Mouse (Mus musculus) forebrain, embryonic 14.5 days (tissue): Measurements from ENCODE around the gene Golm1. TPM values are rescaled to one million over a fixed set of nuclear protein-coding genes. Genes with fewer than 3 reads are reported as not detected.
"Not testable (repeated sequence)": the region's sequence is repeated elsewhere in the genome, so short reads cannot be mapped to it uniquely, and the experiment has no call there.

Experiments
- ATAC-seq: fragments of 200-750 bp; cut with Nextera tagmentation; 2 replicates; pipeline ENCODE4 v1.8.0; 2017; ENCODE audit warnings: mild to moderate bottlenecking, moderate library complexity
- DNase-seq: peaks from one replicate; pipeline ENCODE4 v3.0.0-alpha.2; 2015; ENCODE audit warnings: low spot score
- H3K27ac ChIP-seq: fragments of 300-500 bp; sonication (generic); 2 replicates; pipeline ENCODE4 v1.5.1; 2014; ENCODE audit warnings: low read depth, mild to moderate bottlenecking, control low read depth, low read length, moderate library complexity
- H3K27me3 ChIP-seq: fragments of 300-500 bp; sonication (generic); replicated peaks from 2 replicates; pipeline ENCODE4 v1.6.1; 2014; ENCODE audit warnings: low read length, control low read depth, mixed read lengths; ENCODE audit not compliant: control insufficient read depth, insufficient read depth
- H3K36me3 ChIP-seq: fragments of 300-500 bp; sonication (generic); 2 replicates; pipeline ENCODE4 v1.6.1; 2014; ENCODE audit warnings: low read length, control low read depth; ENCODE audit not compliant: control insufficient read depth, insufficient read depth
- H3K4me1 ChIP-seq: fragments of 300-500 bp; sonication (generic); 2 replicates; pipeline ENCODE4 v1.6.1; 2014; ENCODE audit warnings: antibody characterized with exemption, low read length, control low read depth; ENCODE audit not compliant: control insufficient read depth, insufficient read depth
- H3K4me2 ChIP-seq: fragments of 300-500 bp; sonication (generic); 2 replicates; pipeline ENCODE4 v1.6.1; 2014; ENCODE audit warnings: mild to moderate bottlenecking, control low read depth, low read length
- H3K4me3 ChIP-seq: fragments of 300-500 bp; sonication (generic); 2 replicates; pipeline ENCODE4 v1.5.1; 2014; ENCODE audit warnings: low read depth, low read length, control low read depth
- H3K9ac ChIP-seq: fragments of 300-500 bp; sonication (generic); 2 replicates; pipeline ENCODE4 v1.6.1; 2014; ENCODE audit warnings: mild to moderate bottlenecking, low read length, control low read depth, moderate library complexity
- H3K9me3 ChIP-seq: fragments of 300-500 bp; sonication (generic); replicated peaks from 2 replicates; pipeline ENCODE4 v1.6.1; 2016; ENCODE audit warnings: low read length, control low read depth, mixed read lengths; ENCODE audit not compliant: control insufficient read depth
- WGBS: fragments of 180-500 bp; shearing (Covaris S2); extraction: QIAGEN DNeasy Blood & Tissue Kit; methylation state at CpG from one replicate; pipeline ENCODE4 v1.1.7; 2014; 5-methylcytosine and 5-hydroxymethylcytosine counted together
- polyA plus RNA-seq: library from polyadenylated mRNA; unstranded; fragments of >200 nt; fragmentation: Nextera tagmentation; extraction: Ambion mirVana; gene quantifications from 2 replicates; pipeline ENCODE4 v1.2.1, GENCODE M21; 2014

Gene Golm1
- polyA plus RNA-seq, 1 experiment from 2014 or later, result 57.7 TPM

DNA sequence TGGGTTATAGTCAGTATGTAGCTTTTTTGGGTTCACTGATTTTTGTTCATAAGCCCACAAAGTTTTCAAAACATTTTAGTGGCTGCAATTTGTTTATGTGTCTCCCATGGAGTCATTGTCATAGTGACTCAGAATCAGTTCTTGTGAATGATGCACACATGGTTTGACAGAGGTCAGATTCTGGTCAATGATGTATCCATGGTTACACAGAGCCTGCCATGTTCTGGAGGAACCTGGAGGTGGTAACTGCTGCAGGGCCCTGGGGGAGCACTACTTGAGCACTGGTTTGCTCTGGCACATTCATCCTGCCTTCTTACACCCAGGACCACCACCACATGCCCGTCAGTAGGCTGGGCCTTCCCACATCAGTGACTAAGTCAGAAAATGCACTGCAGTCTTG lies 71.1 kb downstream of the Golm1 start:
- Histone ChIP-seq H3K9me3 (no peaks in the 10 kb centered on the region), H3K27me3 (no peaks in the 10 kb centered on the region), H3K4me2 (no peak overlapping the region), H3K4me1 (no peaks in the 10 kb centered on the region), H3K4me3 (no peak overlapping the region), H3K9ac (no peak overlapping the region), H3K27ac (no peak overlapping the region), H3K36me3 (peaks cover 91% of the 10 kb centered on the region)
- DNase-seq (no peak), ATAC-seq (no peak)
- 94% methylated on average over 1 of the region's 1 CpGs for WGBS

DNA sequence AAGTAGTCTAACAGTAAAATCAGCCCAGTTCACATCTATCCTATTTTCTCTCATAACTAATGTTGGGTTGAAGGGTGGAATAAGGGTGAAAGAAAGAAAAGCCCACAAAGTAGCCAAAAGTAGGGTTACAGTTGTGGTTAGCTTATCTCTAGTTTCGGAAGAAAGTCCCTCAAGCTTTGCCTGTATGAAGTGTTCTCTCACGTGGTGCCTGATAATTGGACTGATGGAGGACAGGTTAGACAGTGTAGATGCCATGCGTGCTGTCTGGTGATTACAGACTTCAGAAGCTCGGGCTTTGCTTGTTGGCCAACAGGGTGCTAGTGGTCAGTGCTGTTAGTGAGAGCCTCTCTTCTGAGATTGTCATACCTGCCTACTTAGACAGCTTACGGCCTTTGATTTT lies 72.5 kb downstream of the Golm1 start:
- WGBS, result 93% methylated on average over 5 of the region's 5 CpGs
- no peak overlapping the region for H3K27ac ChIP-seq
- ATAC-seq, result no peak
- no peak overlapping the region for H3K4me2 ChIP-seq
- H3K4me3 ChIP-seq, result no peak overlapping the region
- H3K9ac ChIP-seq, result no peak overlapping the region
- H3K27me3 ChIP-seq, result no peaks in the 10 kb centered on the region
- no peaks in the 10 kb centered on the region for H3K4me1 ChIP-seq
- no peaks in the 10 kb centered on the region for H3K9me3 ChIP-seq
- no peak for DNase-seq
- peaks cover 84% of the 10 kb centered on the region for H3K36me3 ChIP-seq

DNA sequence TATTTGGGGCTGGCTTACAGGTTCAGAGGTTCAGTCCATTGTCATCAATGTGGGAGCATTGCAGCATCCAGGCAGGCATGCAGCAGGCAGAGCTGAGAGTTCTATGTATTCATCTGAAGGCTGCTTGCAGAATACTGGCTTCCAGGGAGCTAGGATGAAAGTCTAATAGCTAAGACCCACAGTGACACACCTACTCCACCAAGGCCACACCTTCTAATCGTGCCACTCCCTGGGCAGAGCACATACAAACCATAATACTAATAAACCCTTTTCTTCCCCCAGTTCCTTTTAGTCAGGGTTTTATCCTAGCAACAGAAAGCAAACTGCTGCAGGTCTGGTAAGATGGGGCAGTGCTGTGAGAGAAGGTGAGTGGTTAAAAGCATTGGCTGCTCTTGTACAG lies 83.0 kb downstream of the Golm1 start:
- DNase-seq, result no peak
- H3K4me3 ChIP-seq, result no peak overlapping the region
- H3K4me2 ChIP-seq, result no peak overlapping the region
- no peaks in the 10 kb centered on the region for H3K4me1 ChIP-seq
- H3K36me3 ChIP-seq, result peaks cover 82% of the 10 kb centered on the region
- ATAC-seq, result no peak
- H3K27ac ChIP-seq, result no peak overlapping the region
- no peak overlapping the region for H3K9ac ChIP-seq
- 97% methylated on average over 1 of the region's 1 CpGs for WGBS
- no peaks in the 10 kb centered on the region for H3K27me3 ChIP-seq
- H3K9me3 ChIP-seq, result no peaks in the 10 kb centered on the region

DNA sequence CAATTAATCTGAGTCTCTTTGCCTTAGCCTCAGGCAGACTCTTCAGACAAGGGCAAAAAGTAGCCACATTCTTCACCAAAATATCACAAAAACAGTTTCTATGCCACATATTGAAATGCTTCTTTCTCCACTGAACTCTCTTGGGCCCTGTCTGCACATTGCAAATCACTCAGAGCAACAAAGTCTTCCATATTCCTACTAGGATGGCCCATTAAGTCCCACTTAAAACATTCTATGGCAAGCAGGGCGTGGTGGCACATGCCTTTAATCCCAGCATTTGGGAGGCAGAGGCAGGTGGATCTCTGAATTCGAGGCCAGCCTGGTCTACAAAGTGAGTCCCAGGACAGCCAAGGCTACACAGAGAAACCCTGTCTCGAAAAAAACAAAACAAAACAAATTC lies 83.6 kb downstream of the Golm1 start:
- not testable (repeated sequence) for ATAC-seq, H3K4me1 ChIP-seq, DNase-seq, H3K9ac ChIP-seq, H3K9me3 ChIP-seq, H3K27me3 ChIP-seq, H3K4me2 ChIP-seq, H3K4me3 ChIP-seq, H3K27ac ChIP-seq
- H3K36me3 ChIP-seq, result peaks cover 86% of the 10 kb centered on the region
- 98% methylated on average over 3 of the region's 3 CpGs for WGBS

DNA sequence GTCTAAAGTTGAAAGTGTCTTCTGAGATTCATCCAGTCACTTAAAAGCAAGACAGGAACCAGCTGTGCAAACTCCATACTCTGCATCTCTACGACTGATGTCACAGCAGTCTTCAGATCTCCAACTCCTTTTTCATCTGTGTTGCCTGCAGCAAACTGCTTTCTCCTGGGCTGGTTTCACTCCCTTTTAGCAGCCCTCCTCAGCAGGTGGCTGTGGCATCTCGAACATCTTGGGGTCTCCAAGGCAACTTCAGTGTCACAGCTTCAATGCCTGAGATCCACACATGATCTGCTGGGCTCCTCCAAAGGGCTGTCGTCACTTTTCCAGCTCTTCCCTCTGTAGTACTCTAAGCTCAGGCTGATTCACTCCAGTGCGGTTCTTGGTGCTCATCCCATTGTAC lies 84.9 kb downstream of the Golm1 start:
- Histone ChIP-seq H3K9me3 (no peaks in the 10 kb centered on the region), H3K9ac (no peak overlapping the region), H3K4me1 (peaks cover 15% of the 10 kb centered on the region), H3K4me2 (no peak overlapping the region), H3K36me3 (peaks cover 76% of the 10 kb centered on the region), H3K27ac (no peak overlapping the region), H3K27me3 (no peaks in the 10 kb centered on the region), H3K4me3 (no peak overlapping the region)
- 91% methylated on average over 4 of the region's 4 CpGs for WGBS
- ATAC-seq (no peak), DNase-seq (no peak)

DNA sequence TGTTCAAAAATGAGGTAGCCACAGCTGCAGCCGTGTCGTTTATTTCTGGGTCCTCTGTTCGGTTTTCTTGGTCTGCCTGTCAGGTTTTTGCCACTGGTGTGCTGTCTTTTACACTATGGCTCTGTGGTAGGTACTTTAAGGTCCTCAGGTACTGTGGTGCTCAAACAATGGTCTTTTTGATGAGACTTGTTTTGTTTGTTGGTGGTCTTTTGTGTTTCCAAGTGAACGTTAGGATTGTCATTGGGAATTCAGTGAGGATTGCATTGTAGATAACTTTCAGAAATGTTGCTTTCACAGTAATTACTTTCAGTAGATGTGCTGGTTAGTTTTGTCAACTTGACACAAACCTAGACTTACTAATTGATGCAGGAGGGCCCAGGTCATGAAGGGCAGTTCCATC lies 85.9 kb downstream of the Golm1 start:
- H3K4me2 ChIP-seq, result no peak overlapping the region
- DNase-seq, result no peak
- WGBS, result 74% methylated on average over 4 of the region's 4 CpGs
- no peak overlapping the region for H3K4me3 ChIP-seq
- H3K4me1 ChIP-seq, result peaks cover 15% of the 10 kb centered on the region
- no peak overlapping the region for H3K27ac ChIP-seq
- no peak for ATAC-seq
- no peaks in the 10 kb centered on the region for H3K9me3 ChIP-seq
- no peaks in the 10 kb centered on the region for H3K27me3 ChIP-seq
- peaks cover 71% of the 10 kb centered on the region for H3K36me3 ChIP-seq
- H3K9ac ChIP-seq, result no peak overlapping the region

DNA sequence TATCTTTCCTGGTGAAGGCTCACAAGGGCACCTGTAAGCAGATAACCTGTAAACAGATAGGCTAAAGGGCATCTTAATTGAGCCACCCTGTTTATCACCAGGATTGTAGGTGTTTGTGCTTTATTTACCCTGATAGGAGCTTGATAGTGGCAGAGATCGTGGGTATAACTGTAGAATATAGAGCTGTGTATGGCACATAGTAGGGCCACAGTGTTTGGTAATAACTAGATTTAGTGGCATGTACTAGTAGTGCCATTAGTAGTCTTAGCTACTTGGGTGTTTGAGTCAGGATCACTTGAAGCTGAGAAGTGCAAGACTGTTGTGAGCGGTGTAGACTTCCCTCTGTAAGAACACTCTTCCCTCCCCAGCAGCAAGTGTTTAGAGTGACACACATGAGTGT lies 88.4 kb downstream of the Golm1 start:
- no peak overlapping the region for H3K27ac ChIP-seq
- no peaks in the 10 kb centered on the region for H3K9me3 ChIP-seq
- H3K9ac ChIP-seq, result peak overlapping the region; percentile 0; the same call in 1 of the 2 replicates
- H3K4me2 ChIP-seq, result peak overlapping the region; percentile 87; the same call in 1 of the 2 replicates
- ATAC-seq (no peak), DNase-seq (no peak)
- H3K4me3 ChIP-seq, result no peak overlapping the region
- H3K4me1 ChIP-seq, result peaks cover 19% of the 10 kb centered on the region
- peaks cover 52% of the 10 kb centered on the region for H3K36me3 ChIP-seq
- WGBS, result 94% methylated on average over 2 of the region's 2 CpGs
- H3K27me3 ChIP-seq, result no peaks in the 10 kb centered on the region

DNA sequence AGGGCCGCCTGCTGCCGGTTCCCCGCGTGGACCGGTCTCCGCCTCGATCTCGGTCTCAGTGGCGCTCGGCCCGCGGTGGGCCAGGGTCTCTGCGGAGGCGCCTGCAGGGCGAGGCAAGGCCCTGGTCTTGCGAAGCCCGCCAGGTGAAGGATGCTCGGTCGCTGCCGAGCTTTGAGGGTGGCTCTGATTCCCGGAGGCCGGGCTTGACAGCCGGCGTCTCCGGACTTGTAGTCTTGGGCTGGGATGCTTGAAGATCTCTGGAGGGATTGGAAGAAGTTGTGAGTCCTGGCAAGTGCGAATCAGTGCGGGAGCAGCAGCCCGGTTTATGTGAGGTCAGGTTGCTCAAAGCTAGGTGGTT lies 90.0 kb downstream of the Golm1 start:
- H3K4me3 ChIP-seq, result peak overlapping the region; percentile 96
- DNase-seq (peak; percentile 33), ATAC-seq (no peak)
- no peaks in the 10 kb centered on the region for H3K9me3 ChIP-seq
- no peaks in the 10 kb centered on the region for H3K27me3 ChIP-seq
- H3K4me2 ChIP-seq, result peak overlapping the region; percentile 87
- WGBS, result 0% methylated on average over 28 of the region's 28 CpGs
- H3K4me1 ChIP-seq, result peaks cover 19% of the 10 kb centered on the region
- peaks cover 36% of the 10 kb centered on the region for H3K36me3 ChIP-seq
- peak overlapping the region; percentile 91 for H3K9ac ChIP-seq
- H3K27ac ChIP-seq, result peak overlapping the region; percentile 77; the same call in 1 of the 2 replicates

DNA sequence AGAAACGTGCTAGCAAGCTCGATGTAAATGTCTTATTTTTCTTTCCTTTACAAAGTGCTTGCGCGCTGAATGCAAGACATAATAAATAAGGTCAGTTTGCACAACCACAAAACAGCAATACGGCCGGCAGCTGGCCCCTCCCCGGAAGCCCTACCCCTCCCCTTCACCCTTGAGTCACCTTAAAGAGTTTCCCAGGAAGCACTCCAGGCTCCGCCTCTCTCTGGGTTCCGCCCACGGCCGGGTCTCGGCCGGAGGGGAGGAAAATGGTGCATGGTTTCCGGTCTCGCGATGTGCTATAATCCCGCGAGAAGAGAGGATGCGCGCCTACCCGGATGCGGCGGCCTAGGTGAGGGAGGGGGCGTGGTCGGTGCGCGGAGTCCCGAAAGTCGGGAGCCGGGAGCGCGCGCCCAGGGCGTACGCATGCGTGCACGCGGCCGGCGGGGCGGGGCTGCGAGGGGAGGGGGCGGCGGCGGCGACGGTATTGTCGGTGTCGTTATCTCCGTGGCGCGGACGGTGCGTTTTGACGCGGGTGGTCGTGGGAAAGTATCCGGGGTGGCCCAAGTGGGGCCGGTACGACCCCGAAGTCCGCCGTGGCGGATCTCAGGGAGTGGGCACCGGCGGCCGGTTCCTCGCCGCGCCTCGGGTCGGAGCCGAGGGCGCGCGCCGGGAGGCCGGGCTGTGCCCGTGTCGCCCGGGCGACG lies 90.5 kb downstream of the Golm1 start, which contains the start of the genes Agtpbp1 and Naa35:
Gene Agtpbp1 (minus strand): TSS at position 281 of the 701 bp plus-strand sequence.
Gene Naa35 (plus strand): TSS at position 313 of the 701 bp plus-strand sequence.
- ATAC-seq (peak; percentile 99), DNase-seq (peak; percentile 99)
- peaks cover 31% of the 10 kb centered on the region for H3K36me3 ChIP-seq
- H3K27ac ChIP-seq, result peak within 1 kb of the TSS; percentile 77; the same call in 1 of the 2 replicates
- no peaks in the 10 kb centered on the region for H3K27me3 ChIP-seq
- peaks cover 19% of the 10 kb centered on the region for H3K4me1 ChIP-seq
- peak within 1 kb of the TSS; percentile 90 for H3K4me2 ChIP-seq
- peak within 1 kb of the TSS; percentile 91 for H3K9ac ChIP-seq
- no peaks in the 10 kb centered on the region for H3K9me3 ChIP-seq
- H3K4me3 ChIP-seq, result peak within 1 kb of the TSS; percentile 96
- under 1% methylated on average over 76 of the region's 83 CpGs for WGBS
